Mouse (Mus musculus): ENCODE results near the gene Eif2s2. TPM values are rescaled to one million over a fixed set of nuclear protein-coding genes. Genes with fewer than 3 reads are reported as not detected.

Eif2s2 gene
- polyA plus RNA-seq, 1 experiment from 2014 or later: 96.8 TPM

GRCm38 (mm10) chr2:154832471-154832870 lies 60.3 kb downstream of the Eif2s2 start:
- H3K36me3 ChIP-seq: 0 out of 2 replicates have a peak, but pooled peaks cover 4% of the 10 kb centered on the region
- no peak overlapping the region for H3K9ac ChIP-seq
- no peaks in the 10 kb centered on the region for H3K27me3 ChIP-seq
- WGBS: 83% methylated on average over 4 of the region's 4 CpGs
- no peak for ATAC-seq (ENCODE audit: insufficient number of reproducible peaks, low FRiP score, low TSS enrichment, low read depth)
- H3K27ac ChIP-seq (replicated peaks): no peak overlapping the region
- no peak overlapping the region for H3K4me2 ChIP-seq (replicated peaks)
- H3K4me3 ChIP-seq (replicated peaks): no peak overlapping the region
- H3K4me1 ChIP-seq: no peaks in the 10 kb centered on the region
- H3K9me3 ChIP-seq (replicated peaks): no peaks in the 10 kb centered on the region

DNA sequence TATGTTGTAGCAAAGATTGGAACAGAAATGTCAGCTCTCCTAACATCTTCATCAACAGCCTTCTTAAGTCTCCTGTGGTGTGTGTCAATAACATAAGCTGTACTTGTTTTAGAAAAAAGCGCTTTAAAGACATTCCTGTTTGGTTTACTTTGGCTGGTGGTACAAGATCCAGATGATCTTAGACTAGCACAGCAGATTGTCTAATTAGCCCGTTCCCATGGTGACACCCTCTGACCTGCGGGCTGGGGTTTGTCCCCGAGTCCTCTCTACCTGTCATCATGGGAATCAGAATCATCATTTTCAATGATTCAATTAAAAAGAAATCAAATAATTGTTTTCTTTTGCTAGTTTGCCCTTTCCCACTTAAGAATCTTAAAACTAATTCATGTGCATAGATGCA lies 65.2 kb downstream of the Eif2s2 start:
- H3K4me3 ChIP-seq (replicated peaks): no peak overlapping the region
- ATAC-seq (ENCODE audit: insufficient number of reproducible peaks, low FRiP score, low TSS enrichment, low read depth): no peak
- H3K27me3 ChIP-seq: no peaks in the 10 kb centered on the region
- no peaks in the 10 kb centered on the region for H3K4me1 ChIP-seq
- no peaks in the 10 kb centered on the region for H3K9me3 ChIP-seq (replicated peaks)
- 0 out of 2 replicates have a peak, but pooled peaks cover 4% of the 10 kb centered on the region for H3K36me3 ChIP-seq
- H3K27ac ChIP-seq (replicated peaks): no peak overlapping the region
- H3K4me2 ChIP-seq (replicated peaks): no peak overlapping the region
- 69% methylated on average over 4 of the region's 4 CpGs for WGBS
- no peak overlapping the region for H3K9ac ChIP-seq

- no peaks in the 10 kb centered on the region for H3K27me3 ChIP-seq
- H3K9ac ChIP-seq: no peak overlapping the region
- 0 out of 2 replicates have a peak, but pooled peaks cover under 1% of the 10 kb centered on the region for H3K4me1 ChIP-seq
- no peak for ATAC-seq (ENCODE audit: insufficient number of reproducible peaks, low FRiP score, low TSS enrichment, low read depth)
- no peak overlapping the region for H3K4me2 ChIP-seq (replicated peaks)
- no peaks in the 10 kb centered on the region for H3K9me3 ChIP-seq (replicated peaks)
- H3K27ac ChIP-seq (replicated peaks): no peak overlapping the region
- WGBS: 73% methylated on average over 1 of the region's 1 CpGs
- H3K36me3 ChIP-seq: 0 out of 2 replicates have a peak, but pooled peaks cover 4% of the 10 kb centered on the region
- H3K4me3 ChIP-seq (replicated peaks): no peak overlapping the region
Observed at GRCm38 (mm10) chr2:154826054-154826538, 66.6 kb downstream of the Eif2s2 start.

Other genes with a start within 250 kb of the Eif2s2 start
- 38.1 and 47.7 TPM in 2 replicates for gene Chmp4b, start 241.2 kb downstream of the Eif2s2 start, polyA plus RNA-seq (2015; fragmentation: Nextera tagmentation; extraction: Ambion mirVana)
- gene Gm14214, start 122.9 kb downstream of the Eif2s2 start, polyA plus RNA-seq (2015; fragmentation: Nextera tagmentation; extraction: Ambion mirVana): not detected in 2 replicates
- gene Raly, start 101.8 kb downstream of the Eif2s2 start, polyA plus RNA-seq (2015; fragmentation: Nextera tagmentation; extraction: Ambion mirVana): 49.4 TPM in 2 replicates
- 18.8 and 20.1 TPM in 2 replicates for gene a, start 101.5 kb downstream of the Eif2s2 start, polyA plus RNA-seq (2015; fragmentation: Nextera tagmentation; extraction: Ambion mirVana)
- gene Gm14226, start 125.3 kb upstream of the Eif2s2 start, polyA plus RNA-seq (2015; fragmentation: Nextera tagmentation; extraction: Ambion mirVana): 5.9 and 8.3 TPM in 2 replicates
- gene Ahcy, start 181.6 kb upstream of the Eif2s2 start, polyA plus RNA-seq (2015; fragmentation: Nextera tagmentation; extraction: Ambion mirVana): 52.9 and 54.5 TPM in 2 replicates
- 52.0 and 52.6 TPM in 2 replicates for gene Itch, start 240.6 kb upstream of the Eif2s2 start, polyA plus RNA-seq (2015; fragmentation: Nextera tagmentation; extraction: Ambion mirVana)

All from embryonic facial prominence, embryonic 15.5 days (tissue).